Mouse (Mus musculus) layer of hippocampus, postnatal 10 days (tissue): ENCODE results near the gene BC025446. TPM values are rescaled to one million over a fixed set of nuclear protein-coding genes. Genes with fewer than 3 reads are reported as not detected.

Experiments
- DNase-seq, 2 experiments: peaks; one replicate each; pipeline ENCODE4 v3.0.0; 2021; ENCODE audit warnings: low spot score in 2 of 2
- long read RNA-seq: library from polyadenylated mRNA; stranded (forward); transcript quantifications from one replicate; pipeline ENCODE4 v2.0.0, GENCODE M21; 2023
- total RNA-seq, 2 experiments: library from RNA; stranded (reverse); gene quantifications; 2 replicates each; pipeline ENCODE4 v1.2.3; 2021

BC025446 gene
- not detected for total RNA-seq
- long read RNA-seq: 0 reads

DNA sequence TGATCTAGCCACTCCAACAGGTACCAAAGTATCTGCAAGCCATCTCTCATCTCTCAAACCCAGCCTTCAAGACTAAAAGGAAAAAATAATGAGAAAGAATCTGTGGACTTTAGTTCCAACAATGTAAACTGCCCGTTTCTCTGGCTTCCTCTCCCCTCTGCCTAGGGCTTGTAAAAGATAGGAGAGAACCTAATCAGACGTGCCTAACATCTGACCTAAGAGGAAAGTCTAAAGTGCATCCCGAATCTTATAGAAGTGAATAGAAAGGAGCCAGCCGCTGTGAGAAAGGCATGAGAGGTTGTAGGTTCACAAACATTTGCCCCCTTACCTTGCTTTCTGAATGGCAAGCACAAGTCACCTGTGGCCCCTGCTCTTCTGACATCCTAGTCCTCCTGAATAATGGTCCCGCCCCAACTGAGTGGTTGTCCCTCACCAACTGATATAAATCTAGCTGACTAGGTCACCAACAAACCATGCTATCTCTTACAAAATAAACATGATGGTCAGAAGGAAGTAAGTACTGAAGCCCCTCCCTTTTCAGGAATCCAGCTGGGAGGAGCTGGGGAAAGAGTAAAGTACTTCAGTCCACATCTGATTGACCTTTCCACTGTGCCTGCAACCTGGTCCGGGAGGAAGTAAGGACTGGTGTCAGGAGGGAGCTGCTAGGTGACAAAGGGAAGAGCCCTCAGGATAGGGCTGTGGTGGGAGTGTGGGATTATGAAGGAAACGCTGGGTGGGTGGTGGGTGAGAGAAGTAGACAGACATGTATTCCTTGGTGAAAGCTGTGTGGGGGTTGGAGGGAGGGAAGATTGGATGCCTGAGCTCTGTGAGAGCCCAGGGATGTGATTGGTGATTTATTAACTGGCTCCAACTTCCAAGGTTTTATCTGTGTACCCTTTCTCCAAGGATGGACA, at the start of gene BC025446:
Gene BC025446 (plus strand): TSS at position 599 of the 914 bp plus-strand sequence.
- no peak for DNase-seq

DNA sequence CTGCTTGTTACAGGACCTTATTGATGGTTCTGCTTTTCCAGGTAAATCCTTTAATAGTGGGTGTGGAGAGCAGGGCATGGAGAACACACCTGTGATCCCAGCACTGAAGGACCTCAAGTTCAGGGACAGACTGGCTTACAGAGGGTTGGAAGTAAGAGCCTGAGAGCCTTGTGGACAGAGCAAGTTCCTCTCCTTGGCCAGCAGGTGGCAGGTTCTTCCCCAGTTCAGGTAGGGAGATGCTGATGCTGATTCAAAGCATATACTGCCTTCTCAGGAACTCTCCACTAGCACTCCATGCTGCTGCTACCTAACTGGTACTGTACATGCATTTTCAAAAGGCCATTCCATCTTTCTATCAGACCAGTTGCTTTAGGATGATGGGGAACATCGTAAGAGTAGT, 40.7 kb upstream of the BC025446 start:
- peak; percentile 20 to 28 for DNase-seq

DNA sequence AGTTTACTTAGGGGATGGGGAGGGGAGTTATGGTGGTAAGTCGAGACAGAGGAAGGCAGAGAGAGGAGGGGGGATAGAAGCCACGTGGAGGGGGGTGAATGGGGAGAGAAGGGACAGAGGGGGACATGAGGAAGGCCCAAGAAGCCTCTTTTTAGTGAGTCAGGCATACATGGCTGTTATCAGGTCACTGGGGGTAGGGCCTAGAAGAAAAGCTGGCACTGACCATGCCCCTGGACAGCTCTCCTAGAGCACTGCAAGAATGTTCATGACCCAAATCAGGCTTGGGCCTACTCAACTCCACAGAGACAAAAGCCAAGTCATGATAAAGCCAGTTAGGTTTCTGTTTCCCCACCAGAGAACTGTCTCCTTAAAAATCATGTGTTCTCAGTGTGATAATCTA, 29.9 kb upstream of the BC025446 start:
- no peak for DNase-seq

DNA sequence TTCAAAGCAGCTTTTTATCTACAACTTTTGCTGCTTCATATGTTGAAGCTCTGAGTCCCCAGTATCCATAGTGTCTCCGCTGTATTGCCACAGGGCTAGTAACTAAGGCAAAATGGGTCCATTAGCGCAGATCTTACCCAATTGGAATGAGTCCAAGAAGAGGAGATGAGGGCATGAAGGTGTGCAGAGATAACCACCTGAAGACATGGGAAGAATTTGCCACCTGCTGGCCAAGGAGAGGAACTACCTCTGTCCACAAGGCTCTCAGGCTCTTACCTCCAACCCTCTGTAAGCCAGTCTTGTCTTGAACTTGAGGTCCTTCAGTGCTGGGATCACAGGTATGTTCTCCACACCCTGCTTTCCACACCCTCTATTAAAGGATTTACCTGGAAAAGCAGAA, 27.1 kb upstream of the BC025446 start:
- no peak for DNase-seq

DNA sequence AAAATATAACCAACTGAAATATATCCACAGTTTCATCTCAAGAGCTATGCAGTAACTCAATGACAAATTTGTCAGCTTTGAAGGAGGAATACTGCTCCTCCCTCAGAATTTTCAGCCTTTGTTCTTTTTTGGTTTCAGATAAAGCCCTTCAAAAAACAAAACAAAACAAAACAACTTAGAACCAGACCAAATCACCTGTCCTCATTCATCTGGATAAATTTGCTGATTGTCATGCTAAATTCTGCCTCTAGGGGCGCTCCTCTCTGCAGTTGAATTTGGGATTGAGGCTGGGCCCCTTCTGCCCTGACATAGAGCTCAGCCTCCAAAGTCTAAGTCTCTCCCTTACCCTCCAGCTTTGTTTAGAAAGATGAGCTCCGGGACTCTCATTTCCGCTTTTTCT, 25.6 kb upstream of the BC025446 start:
- peak; percentile 5 to 16 for DNase-seq

- no peak for DNase-seq
These were observed 655 bp downstream of the BC025446 start for GRCm38 (mm10) chr15:75216831-75217230.

DNA sequence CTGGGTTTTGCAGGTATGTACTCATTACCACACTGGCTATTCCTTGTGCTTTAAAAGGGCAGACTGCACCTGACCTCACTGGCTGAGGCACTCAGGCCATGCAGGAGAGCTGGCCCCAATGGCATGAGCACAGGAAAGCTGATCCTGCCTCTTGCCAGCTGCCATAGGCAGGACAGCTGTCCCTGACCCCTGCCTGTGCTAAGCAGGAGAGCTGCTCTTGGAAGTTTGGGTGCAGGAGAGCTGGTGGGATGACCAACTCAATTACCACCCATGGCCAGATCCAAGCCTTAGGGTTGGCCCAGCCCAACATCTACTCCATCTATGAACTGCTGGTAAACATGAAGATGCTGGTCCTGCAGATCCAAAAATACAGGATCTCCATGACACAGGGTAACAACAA, 5.8 kb downstream of the BC025446 start:
- DNase-seq: no peak

- no peak for DNase-seq
These were observed 21.6 kb downstream of the BC025446 start for GRCm38 (mm10) chr15:75237736-75238288.

- no peak for DNase-seq
These were observed 24.4 kb downstream of the BC025446 start for GRCm38 (mm10) chr15:75240558-75240957.

DNA sequence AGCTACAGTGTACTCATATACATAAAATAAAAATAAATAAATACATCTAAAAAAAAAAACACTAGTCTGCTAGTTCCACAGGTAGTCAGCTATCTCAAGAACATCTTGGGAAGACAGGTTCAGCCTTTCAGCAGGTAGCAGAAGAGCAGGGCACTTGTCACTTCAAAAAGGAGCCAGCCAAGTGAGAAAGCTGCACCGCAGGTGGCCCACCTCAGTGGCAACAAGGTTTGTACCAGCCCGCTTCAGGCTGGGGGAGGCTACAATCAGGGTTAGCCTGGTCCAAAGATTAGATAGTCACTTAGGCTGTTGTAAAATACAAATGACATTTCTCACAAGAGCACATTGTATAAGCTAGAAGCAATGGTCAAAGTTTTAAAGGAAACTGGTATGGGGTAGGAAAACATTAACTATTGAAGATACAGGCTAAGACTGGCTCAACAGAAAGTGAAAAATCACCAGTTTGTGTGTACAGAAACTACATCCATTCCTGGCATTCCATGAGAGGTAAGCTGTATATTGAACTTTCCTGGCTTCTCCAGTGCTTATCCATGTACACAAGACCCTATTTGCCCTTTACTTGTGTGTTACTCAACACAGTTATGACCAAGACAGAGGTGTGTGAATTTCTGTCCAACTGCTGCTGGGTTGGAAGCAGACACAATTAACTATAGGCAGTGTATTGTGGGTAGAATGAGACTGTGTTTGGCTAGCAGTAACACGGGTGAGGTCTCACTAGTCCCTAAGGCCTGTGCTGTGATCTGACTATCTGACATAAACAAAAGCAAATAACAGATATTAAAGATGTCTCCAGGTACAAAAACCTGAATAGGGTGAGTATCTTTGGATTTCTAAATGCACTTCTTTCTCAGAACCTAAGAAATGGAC, 26.8 kb downstream of the BC025446 start:
- no peak for DNase-seq

GRCm38 (mm10) chr15:75254671-75255070, 38.5 kb downstream of the BC025446 start:
- DNase-seq: no peak

- no peak for DNase-seq
These were observed 49.7 kb downstream of the BC025446 start for GRCm38 (mm10) chr15:75265863-75266262.

DNA sequence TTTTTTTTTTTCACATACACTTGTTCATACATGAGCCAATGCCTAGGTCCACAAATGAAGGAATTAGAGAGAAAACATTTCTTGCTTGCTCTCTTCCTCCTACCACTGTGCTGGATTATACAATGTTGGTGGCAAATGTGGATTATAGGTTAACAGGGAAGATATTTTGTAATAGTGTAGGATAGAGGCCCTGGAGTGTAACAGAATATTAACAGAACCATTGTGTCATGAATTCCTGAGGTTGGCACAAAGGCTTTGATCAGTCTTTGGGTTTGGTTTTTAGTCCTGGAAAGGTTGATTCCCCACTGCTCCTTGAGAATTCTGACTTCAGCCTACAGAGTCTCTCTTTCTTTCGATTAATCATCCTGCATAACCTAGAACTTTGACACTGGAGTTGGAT, 50.5 kb downstream of the BC025446 start:
- no peak for DNase-seq

DNA sequence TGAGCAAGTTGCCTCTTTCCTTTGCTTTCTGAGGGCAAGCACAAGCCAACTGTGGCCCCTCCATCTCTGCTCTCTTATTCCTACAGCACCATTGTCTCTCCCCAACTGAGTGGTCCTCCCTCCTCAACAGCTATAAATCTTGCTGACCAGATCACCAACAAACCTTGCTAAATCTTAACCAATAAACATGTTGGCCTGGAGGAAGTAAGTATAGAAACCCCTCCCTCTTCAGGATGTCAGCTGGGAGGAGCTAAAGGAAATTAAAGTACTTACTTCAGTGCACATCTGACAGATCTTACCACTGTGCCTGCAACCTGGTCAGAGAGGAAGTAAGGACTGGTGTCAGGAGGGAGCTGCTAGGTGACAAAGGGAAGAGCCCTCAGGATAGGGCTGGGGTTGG, 51.9 kb downstream of the BC025446 start, which contains the start of gene Ly6f:
Gene Ly6f (plus strand): TSS at position 301 of the 400 bp plus-strand sequence.
- no peak for DNase-seq

GRCm38 (mm10) chr15:75268916-75269829, 53.0 kb downstream of the BC025446 start:
- no peak for DNase-seq

- no peak for DNase-seq
These were observed 54.0 kb downstream of the BC025446 start for GRCm38 (mm10) chr15:75270169-75270568.

DNA sequence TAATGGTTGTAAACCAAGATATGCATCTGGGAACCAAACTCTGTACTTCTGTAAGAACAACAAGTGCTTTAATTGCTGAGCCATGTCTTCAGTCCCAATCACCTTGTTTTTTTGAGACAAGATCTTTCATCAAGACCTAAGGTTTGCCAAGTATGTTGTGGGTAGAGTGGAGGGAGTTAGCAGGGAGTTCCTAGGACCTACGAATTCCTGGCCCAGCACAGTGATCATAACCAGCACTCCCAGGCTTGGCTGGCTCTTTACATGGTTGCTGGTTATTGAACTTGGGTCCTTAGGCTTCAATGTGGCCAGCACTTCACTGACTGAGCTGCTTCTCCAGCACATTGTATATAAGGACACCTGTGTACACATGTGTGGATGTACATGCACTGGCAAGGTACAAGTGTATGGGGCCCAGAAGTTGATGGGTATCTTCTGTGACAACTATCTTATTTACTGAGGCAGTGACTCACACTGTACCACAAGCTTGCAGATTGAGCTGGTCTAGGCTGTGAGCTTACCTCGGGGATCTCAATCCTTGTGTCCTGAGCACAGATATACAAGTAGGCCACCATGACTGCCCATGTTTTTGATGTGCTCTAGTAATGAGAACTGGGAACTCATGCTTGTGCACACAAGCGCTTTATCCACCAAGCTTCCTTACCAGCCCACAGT, 54.7 kb downstream of the BC025446 start:
- DNase-seq: no peak

- no peak for DNase-seq
These were observed 55.2 kb downstream of the BC025446 start for GRCm38 (mm10) chr15:75271426-75271825.

GRCm38 (mm10) chr15:75271891-75272290, 55.7 kb downstream of the BC025446 start:
- no peak for DNase-seq
